Mouse (Mus musculus): ENCODE measurements around the gene Prss16. TPM values are rescaled to one million over a fixed set of nuclear protein-coding genes. Genes with fewer than 3 reads are reported as not detected.

Prss16 gene
- polyA plus RNA-seq, 1 experiment, result 0.73 TPM

- no peak for TF ChIP-seq GATA1 (IDR thresholded peaks at IDR 0.05; ENCODE audit: low read length)
Observed at GRCm38 (mm10) chr13:22001346-22001745, 8.2 kb downstream of the Prss16 start.

GRCm38 (mm10) chr13:21999147-21999546 is 10.4 kb downstream of the Prss16 start:
- no peak for TF ChIP-seq GATA1 (IDR thresholded peaks at IDR 0.05; ENCODE audit: low read length)

- TF ChIP-seq GATA1 (IDR thresholded peaks at IDR 0.05; ENCODE audit: low read length), result no peak
Observed at GRCm38 (mm10) chr13:21998412-21998811, 11.1 kb downstream of the Prss16 start.

GRCm38 (mm10) chr13:21997821-21998220 is 11.7 kb downstream of the Prss16 start:
- no peak for TF ChIP-seq GATA1 (IDR thresholded peaks at IDR 0.05; ENCODE audit: low read length)

GRCm38 (mm10) chr13:21997201-21997820 is 12.2 kb downstream of the Prss16 start:
- no peak for TF ChIP-seq GATA1 (IDR thresholded peaks at IDR 0.05; ENCODE audit: low read length)

- TF ChIP-seq GATA1 (IDR thresholded peaks at IDR 0.05; ENCODE audit: low read length), result no peak
Observed at GRCm38 (mm10) chr13:21996840-21997185, 12.7 kb downstream of the Prss16 start.

- no peak for TF ChIP-seq GATA1 (IDR thresholded peaks at IDR 0.05; ENCODE audit: low read length)
Observed at GRCm38 (mm10) chr13:21996101-21996839, 13.3 kb downstream of the Prss16 start.

GRCm38 (mm10) chr13:21995331-21995914 is 14.1 kb downstream of the Prss16 start:
- no peak for TF ChIP-seq GATA1 (IDR thresholded peaks at IDR 0.05; ENCODE audit: low read length)

GRCm38 (mm10) chr13:21994896-21995295 is 14.6 kb downstream of the Prss16 start:
- no peak for TF ChIP-seq GATA1 (IDR thresholded peaks at IDR 0.05; ENCODE audit: low read length)

- TF ChIP-seq GATA1 (IDR thresholded peaks at IDR 0.05; ENCODE audit: low read length), result no peak
Observed at GRCm38 (mm10) chr13:21993957-21994738, 15.4 kb downstream of the Prss16 start.

- TF ChIP-seq GATA1 (IDR thresholded peaks at IDR 0.05; ENCODE audit: low read length), result no peak
Observed at GRCm38 (mm10) chr13:21992550-21992949, 17.0 kb downstream of the Prss16 start.

- no peak for TF ChIP-seq GATA1 (IDR thresholded peaks at IDR 0.05; ENCODE audit: low read length)
Observed at GRCm38 (mm10) chr13:21984486-21984885, 25.1 kb downstream of the Prss16 start.

- no peak for TF ChIP-seq GATA1 (IDR thresholded peaks at IDR 0.05; ENCODE audit: low read length)
Observed at GRCm38 (mm10) chr13:21981803-21982193, 27.7 kb downstream of the Prss16 start.

GRCm38 (mm10) chr13:21980981-21981802 is 28.4 kb downstream of the Prss16 start, which contains the start of gene Pom121l2:
Gene Pom121l2 (plus strand): TSS chr13:21981194.
- TF ChIP-seq GATA1 (IDR thresholded peaks at IDR 0.05; ENCODE audit: low read length), result no peak

Measured in G1E-ER4 (cell line).